Mouse (Mus musculus): Measurements from ENCODE around the gene Golga2. TPM values are rescaled to one million over a fixed set of nuclear protein-coding genes. Genes with fewer than 3 reads are reported as not detected.

Golga2 gene
- polyA plus RNA-seq, 1 experiment from 2014 or later: 24.3 TPM

DNA sequence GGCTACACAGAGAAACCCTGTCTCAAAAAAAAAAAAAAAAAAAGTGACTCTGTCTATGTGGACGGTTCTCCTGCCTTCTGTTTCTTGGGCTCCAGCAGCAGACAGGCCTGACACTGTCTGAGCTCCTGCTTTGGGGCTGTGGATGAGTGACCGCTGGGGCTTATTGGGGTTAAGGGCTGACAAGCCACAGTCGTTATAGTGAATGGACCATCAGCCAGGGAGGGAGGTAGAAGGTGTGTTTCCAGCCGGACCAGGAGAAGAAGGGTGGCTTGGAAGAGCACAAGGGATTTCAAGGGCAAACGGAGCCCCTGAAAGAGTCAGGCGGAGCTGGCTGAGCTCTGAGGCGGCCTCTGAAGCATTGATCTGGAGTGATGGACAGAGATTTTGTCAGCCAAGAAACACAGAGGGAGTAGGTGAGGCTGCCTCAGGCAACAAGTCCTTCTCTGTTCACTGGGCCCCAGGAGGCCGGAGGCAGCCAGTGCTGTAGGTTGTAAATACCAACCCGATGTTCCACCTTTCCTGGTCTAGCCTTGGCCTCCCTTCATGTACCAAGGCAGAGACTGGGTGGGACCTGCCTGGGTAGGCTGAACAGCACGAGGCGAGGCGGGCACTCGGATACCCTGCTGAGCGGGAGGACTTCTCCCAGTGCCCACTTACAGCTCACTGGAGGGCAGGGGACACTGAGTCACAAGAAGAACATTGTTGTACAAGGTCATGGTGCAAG, 57.6 kb downstream of the Golga2 start:
- Histone ChIP-seq H3K4me2 (replicated peaks; ENCODE audit: low read depth, low read length) (no peak overlapping the region), H3K9me3 (ENCODE audit: control insufficient read depth, low read depth, low read length) (no peaks in the 10 kb centered on the region), H3K36me3 (ENCODE audit: control insufficient read depth, insufficient read depth, low read length) (no peaks in the 10 kb centered on the region; the same call in 1 of the 2 replicates), H3K4me1 (ENCODE audit: control insufficient read depth, insufficient read depth, low read length) (0 out of 2 replicates have a peak, but pooled peaks cover 3% of the 10 kb centered on the region), H3K9ac (replicated peaks; ENCODE audit: low read depth, low read length) (no peak overlapping the region), H3K27ac (ENCODE audit: low read length) (no peak overlapping the region), H3K4me3 (ENCODE audit: low read depth, low read length) (no peak overlapping the region), H3K27me3 (ENCODE audit: control insufficient read depth, insufficient read depth, low read length) (no peaks in the 10 kb centered on the region)
- ATAC-seq (ENCODE audit: insufficient number of reproducible peaks, insufficient read depth, low FRiP score, low read depth): no peak
- WGBS: 74% methylated on average over 14 of the region's 14 CpGs

DNA sequence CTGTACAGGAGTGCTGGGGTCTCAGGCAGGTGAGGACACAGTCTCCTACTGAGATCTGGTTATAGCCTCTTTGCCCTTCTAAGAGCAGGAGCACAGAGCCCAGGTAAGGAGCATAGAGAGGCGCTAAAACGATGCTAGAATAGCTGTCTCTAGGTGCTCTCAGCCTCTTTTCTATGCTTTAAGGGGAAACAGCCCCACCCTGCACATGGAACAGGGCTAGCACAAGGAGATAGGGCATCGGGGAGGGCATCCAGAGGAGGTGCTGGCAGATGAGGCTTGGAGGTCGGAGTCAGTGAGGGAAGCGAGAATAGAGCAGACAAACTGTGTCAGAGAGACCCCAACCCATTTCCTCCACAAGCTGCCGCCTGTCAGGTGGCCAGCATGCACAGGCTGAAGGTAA, 59.8 kb downstream of the Golga2 start:
- Histone ChIP-seq H3K4me2 (replicated peaks; ENCODE audit: low read depth, low read length) (no peak overlapping the region), H3K4me3 (ENCODE audit: low read depth, low read length) (no peak overlapping the region), H3K9me3 (ENCODE audit: control insufficient read depth, low read depth, low read length) (no peaks in the 10 kb centered on the region), H3K27me3 (ENCODE audit: control insufficient read depth, insufficient read depth, low read length) (no peaks in the 10 kb centered on the region), H3K36me3 (ENCODE audit: control insufficient read depth, insufficient read depth, low read length) (no peaks in the 10 kb centered on the region; the same call in 1 of the 2 replicates), H3K9ac (replicated peaks; ENCODE audit: low read depth, low read length) (no peak overlapping the region), H3K27ac (ENCODE audit: low read length) (no peak overlapping the region), H3K4me1 (ENCODE audit: control insufficient read depth, insufficient read depth, low read length) (peaks cover 10% of the 10 kb centered on the region; the same call in 1 of the 2 replicates)
- WGBS: 77% methylated on average over 6 of the region's 6 CpGs
- ATAC-seq (ENCODE audit: insufficient number of reproducible peaks, insufficient read depth, low FRiP score, low read depth): no peak

DNA sequence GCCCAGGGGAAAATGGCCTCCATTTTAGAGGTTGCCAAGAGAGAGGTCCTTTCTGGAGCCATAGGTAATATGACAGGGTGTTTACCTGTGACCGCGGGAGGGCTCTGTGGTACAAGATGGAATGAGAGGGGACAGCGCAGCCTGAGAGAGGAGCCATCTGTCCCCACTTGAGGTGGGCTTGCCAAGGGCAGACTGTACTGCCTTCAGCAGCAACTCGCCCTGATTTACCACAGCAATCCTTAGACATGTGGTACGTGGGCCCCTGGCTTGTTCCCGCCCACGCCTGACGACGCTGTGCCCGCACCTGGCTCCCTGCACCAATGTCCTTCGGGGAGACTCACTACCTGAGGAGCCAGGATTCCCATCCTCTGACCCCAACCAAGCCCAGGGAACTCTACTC, 61.1 kb downstream of the Golga2 start:
- H3K9me3 ChIP-seq (ENCODE audit: control insufficient read depth, low read depth, low read length): no peaks in the 10 kb centered on the region
- no peak overlapping the region for H3K4me3 ChIP-seq (ENCODE audit: low read depth, low read length)
- no peak overlapping the region for H3K27ac ChIP-seq (ENCODE audit: low read length)
- H3K9ac ChIP-seq (replicated peaks; ENCODE audit: low read depth, low read length): no peak overlapping the region
- WGBS: 83% methylated on average over 11 of the region's 11 CpGs
- ATAC-seq (ENCODE audit: insufficient number of reproducible peaks, insufficient read depth, low FRiP score, low read depth): no peak
- H3K4me2 ChIP-seq (replicated peaks; ENCODE audit: low read depth, low read length): no peak overlapping the region
- peaks cover 10% of the 10 kb centered on the region; the same call in 1 of the 2 replicates for H3K4me1 ChIP-seq (ENCODE audit: control insufficient read depth, insufficient read depth, low read length)
- no peaks in the 10 kb centered on the region; the same call in 1 of the 2 replicates for H3K36me3 ChIP-seq (ENCODE audit: control insufficient read depth, insufficient read depth, low read length)
- H3K27me3 ChIP-seq (ENCODE audit: control insufficient read depth, insufficient read depth, low read length): no peaks in the 10 kb centered on the region

DNA sequence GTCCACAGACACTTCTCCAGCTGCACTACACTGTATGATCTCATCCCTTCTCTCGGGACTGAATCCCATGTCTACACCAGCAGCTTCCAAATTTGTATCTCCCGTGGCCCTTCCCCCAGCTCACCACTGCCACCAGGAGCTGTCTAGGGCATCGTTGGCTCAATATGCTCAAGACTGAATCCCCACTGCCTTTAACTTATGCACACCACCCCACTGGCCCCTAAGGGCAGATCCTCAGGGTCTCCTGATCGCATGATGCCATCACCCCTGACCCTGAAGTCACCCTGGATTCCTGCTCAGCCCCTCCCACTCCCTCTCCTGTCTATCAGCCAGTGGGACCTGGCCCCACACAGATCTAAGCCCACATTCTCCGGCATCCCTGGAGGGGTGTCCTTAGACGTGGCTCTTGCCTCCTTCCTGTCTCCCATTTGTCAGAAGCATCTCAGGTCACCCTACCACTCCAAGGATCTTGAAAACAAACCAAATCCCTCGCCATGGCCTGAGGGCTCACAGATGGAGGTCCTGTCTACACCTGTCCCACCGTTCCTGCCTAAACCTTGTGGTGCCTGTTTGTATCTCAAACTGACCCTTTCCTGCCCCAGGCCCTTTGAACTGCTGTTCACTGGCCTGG, 62.6 kb downstream of the Golga2 start:
- Histone ChIP-seq H3K9ac (replicated peaks; ENCODE audit: low read depth, low read length) (no peak overlapping the region), H3K4me2 (replicated peaks; ENCODE audit: low read depth, low read length) (no peak overlapping the region), H3K27me3 (ENCODE audit: control insufficient read depth, insufficient read depth, low read length) (no peaks in the 10 kb centered on the region), H3K9me3 (ENCODE audit: control insufficient read depth, low read depth, low read length) (no peaks in the 10 kb centered on the region), H3K27ac (ENCODE audit: low read length) (no peak overlapping the region), H3K36me3 (ENCODE audit: control insufficient read depth, insufficient read depth, low read length) (no peaks in the 10 kb centered on the region; the same call in 1 of the 2 replicates), H3K4me3 (ENCODE audit: low read depth, low read length) (no peak overlapping the region), H3K4me1 (ENCODE audit: control insufficient read depth, insufficient read depth, low read length) (peaks cover 13% of the 10 kb centered on the region; the same call in 1 of the 2 replicates)
- WGBS: 49% methylated on average over 8 of the region's 8 CpGs
- no peak for ATAC-seq (ENCODE audit: insufficient number of reproducible peaks, insufficient read depth, low FRiP score, low read depth)

DNA sequence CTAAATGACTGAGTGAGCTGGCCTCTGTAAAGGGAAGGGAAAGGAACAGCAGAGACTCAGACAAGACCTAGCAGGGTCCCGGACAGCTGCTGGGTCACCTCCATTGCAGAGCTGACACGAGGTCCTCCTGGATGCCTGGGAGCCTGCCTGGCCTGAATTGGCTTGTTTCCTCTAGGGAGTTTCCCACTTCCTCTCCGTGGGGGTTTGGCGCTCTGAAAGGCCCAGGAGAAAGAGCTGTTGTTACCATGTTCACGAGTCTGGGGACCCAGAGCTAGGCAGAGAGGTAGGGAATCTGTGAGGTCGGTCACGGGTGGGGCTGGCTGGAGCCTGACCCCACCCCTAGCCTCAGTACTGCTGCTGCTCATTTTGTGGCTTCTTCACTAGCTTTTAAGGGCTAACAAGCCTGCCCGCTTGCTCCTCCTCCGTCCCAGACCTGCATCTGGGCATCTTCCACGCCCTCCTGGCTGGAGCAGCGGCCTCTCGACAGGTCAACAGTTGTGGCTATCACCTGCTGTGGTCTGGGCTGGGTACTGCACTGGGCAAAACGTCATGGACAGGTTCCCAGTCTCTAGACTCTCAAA, 63.4 kb downstream of the Golga2 start:
- Histone ChIP-seq H3K27ac (ENCODE audit: low read length) (no peak overlapping the region), H3K9ac (replicated peaks; ENCODE audit: low read depth, low read length) (no peak overlapping the region)

DNA sequence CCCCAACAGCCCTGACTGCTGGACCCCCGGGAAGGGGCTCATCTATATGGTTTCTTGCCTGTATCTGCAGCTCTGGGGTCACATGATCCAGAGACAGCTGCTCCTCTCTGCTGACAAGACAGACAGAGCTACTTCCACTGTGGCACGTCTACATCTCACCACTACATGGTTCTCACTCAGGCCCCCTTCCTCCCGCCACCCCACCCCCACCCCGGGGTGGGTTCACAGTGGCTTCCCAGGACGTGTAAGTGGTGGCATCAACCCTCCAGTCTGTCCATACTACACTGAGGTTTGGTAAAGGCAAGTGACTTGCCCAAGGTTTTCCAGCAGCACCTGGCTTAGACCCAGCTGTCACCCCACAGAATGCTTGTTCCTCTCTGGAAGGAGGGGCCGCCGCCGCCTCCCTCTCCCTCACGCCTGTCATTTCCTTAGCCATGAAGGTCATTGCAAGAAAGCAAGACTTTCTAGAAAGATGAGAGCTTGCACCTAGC, 64.3 kb downstream of the Golga2 start:
- Histone ChIP-seq H3K4me1 (ENCODE audit: control insufficient read depth, insufficient read depth, low read length) (peaks cover 13% of the 10 kb centered on the region; the same call in 1 of the 2 replicates), H3K4me2 (replicated peaks; ENCODE audit: low read depth, low read length) (peak overlapping the region; percentile 87), H3K4me3 (ENCODE audit: low read depth, low read length) (peak overlapping the region; percentile 69), H3K27me3 (ENCODE audit: control insufficient read depth, insufficient read depth, low read length) (no peaks in the 10 kb centered on the region), H3K9ac (replicated peaks; ENCODE audit: low read depth, low read length) (0 out of 2 replicates have a peak overlapping the region, but pooled peaks have one; percentile 51), H3K27ac (ENCODE audit: low read length) (no peak overlapping the region), H3K36me3 (ENCODE audit: control insufficient read depth, insufficient read depth, low read length) (no peaks in the 10 kb centered on the region), H3K9me3 (ENCODE audit: control insufficient read depth, low read depth, low read length) (no peaks in the 10 kb centered on the region)
- WGBS: 49% methylated on average over 9 of the region's 9 CpGs
- no peak for ATAC-seq (ENCODE audit: insufficient number of reproducible peaks, insufficient read depth, low FRiP score, low read depth)

More for the DNA sequence above, 63.4 kb downstream of the Golga2 start:
- peaks cover 13% of the 10 kb centered on the region; the same call in 1 of the 2 replicates for H3K4me1 ChIP-seq (ENCODE audit: control insufficient read depth, insufficient read depth, low read length)
- no peak overlapping the region for H3K4me2 ChIP-seq (replicated peaks; ENCODE audit: low read depth, low read length)
- no peaks in the 10 kb centered on the region for H3K9me3 ChIP-seq (ENCODE audit: control insufficient read depth, low read depth, low read length)
- H3K27me3 ChIP-seq (ENCODE audit: control insufficient read depth, insufficient read depth, low read length): no peaks in the 10 kb centered on the region
- ATAC-seq (ENCODE audit: insufficient number of reproducible peaks, insufficient read depth, low FRiP score, low read depth): no peak
- H3K36me3 ChIP-seq (ENCODE audit: control insufficient read depth, insufficient read depth, low read length): no peaks in the 10 kb centered on the region
- H3K4me3 ChIP-seq (ENCODE audit: low read depth, low read length): no peak overlapping the region
- WGBS: 52% methylated on average over 13 of the region's 13 CpGs

DNA sequence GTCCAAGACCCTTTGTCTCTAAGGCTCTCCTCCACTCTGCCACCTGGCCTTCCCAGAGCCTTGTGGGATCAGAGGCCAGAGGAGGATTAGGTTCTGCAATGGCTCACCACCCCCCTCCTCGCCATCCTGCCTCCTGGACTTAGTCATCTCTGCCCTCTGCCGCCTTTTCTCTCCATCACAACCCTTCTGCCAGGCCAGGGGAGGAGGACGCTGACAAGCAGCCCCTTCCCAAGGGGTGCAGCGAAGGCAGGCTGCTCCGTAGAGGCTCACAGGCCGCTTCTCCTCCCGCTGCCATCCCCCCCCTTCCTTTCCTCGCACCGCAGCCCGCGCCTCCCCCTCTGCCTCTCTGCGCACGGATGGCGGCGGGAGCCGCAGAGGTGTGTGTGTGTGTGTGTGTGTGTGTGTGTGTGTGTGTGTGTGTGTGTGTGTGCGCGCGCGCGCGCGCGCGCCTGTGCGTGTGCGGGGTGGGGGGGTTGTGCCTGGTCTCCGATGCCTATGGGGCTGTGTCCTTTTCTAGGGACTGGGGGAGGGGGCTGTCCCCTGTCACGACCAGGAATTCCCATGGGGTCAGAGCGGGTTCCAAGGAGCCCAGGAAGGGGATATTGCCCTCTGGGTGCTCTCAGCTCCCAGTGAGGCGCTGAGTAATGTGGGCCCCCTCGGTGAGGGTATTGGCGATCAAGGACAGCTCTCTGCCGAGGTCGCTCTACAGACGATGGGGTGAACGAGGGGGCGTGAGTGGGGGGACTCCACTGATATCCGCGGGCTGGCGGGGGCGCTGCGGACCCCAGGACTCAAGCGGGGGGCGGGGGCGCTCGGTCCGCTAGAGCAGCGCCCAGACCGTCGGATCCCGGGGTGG, 65.2 kb downstream of the Golga2 start, which contains the start of gene Ciz1:
Gene Ciz1, plus strand, starts transcription at position 177 of the 856 bp plus-strand sequence.
- H3K27ac ChIP-seq (ENCODE audit: low read length): peak within 1 kb of the TSS; percentile 48; the same call in 1 of the 2 replicates
- H3K9me3 ChIP-seq (ENCODE audit: control insufficient read depth, low read depth, low read length): no peaks in the 10 kb centered on the region
- under 1% methylated on average over 42 of the region's 52 CpGs for WGBS
- peak; percentile 23; the same call in 1 of the 2 replicates for ATAC-seq (ENCODE audit: insufficient number of reproducible peaks, insufficient read depth, low FRiP score, low read depth)
- no peaks in the 10 kb centered on the region for H3K36me3 ChIP-seq (ENCODE audit: control insufficient read depth, insufficient read depth, low read length)
- H3K4me1 ChIP-seq (ENCODE audit: control insufficient read depth, insufficient read depth, low read length): peaks cover 13% of the 10 kb centered on the region; the same call in 1 of the 2 replicates
- H3K9ac ChIP-seq (replicated peaks; ENCODE audit: low read depth, low read length): peak within 1 kb of the TSS; percentile 51
- H3K4me3 ChIP-seq (ENCODE audit: low read depth, low read length): peak within 1 kb of the TSS; percentile 69
- H3K4me2 ChIP-seq (replicated peaks; ENCODE audit: low read depth, low read length): peak within 1 kb of the TSS; percentile 87
- H3K27me3 ChIP-seq (ENCODE audit: control insufficient read depth, insufficient read depth, low read length): no peaks in the 10 kb centered on the region

All from stomach, embryonic 14.5 days (tissue).